Mouse (Mus musculus): ENCODE data around the gene Slc11a2. TPM values are rescaled to one million over a fixed set of nuclear protein-coding genes. Genes with fewer than 3 reads are reported as not detected.
"Not testable (repeated sequence)": the region's sequence is repeated elsewhere in the genome, so short reads cannot be mapped to it uniquely, and the experiment has no call there.

Gene Slc11a2
- total RNA-seq, 2 experiments from 2014 or later: 98.5 to 112 TPM

DNA sequence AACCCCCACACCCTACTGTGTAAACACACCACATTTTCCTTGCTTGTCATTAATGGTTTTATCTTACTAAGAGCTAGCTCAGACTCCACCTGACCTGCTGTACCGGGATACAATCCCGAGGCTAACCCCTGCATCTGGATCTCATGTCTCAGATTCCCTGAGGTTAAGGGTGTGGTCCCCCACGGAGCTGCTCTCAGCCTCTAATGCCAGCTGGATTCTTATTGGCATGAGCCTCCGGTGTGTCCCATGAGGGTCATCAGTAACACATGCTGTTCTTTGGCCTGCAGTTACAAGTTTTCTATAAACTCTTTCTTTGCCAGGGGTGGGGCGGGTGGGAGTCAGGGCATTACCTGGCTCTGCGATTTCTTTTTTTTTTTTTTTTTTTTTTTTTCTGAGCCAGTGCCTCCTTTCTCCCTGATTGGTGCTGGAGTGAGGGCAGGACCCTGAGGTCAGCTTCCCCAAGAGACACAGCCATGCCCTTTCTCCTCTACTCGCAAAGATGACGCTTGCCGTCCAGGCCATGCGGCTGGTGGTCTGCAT lies 72.1 kb downstream of the Slc11a2 start, which contains the start of the genes Methig1 and Mettl7a2:
TSS of gene Methig1 (plus strand) at position 439 of the 540 bp plus-strand sequence.
TSS of gene Mettl7a2 (plus strand) at position 490 of the 540 bp plus-strand sequence.
- no peak for DNase-seq

- no peak for DNase-seq
Measured at GRCm38 (mm10) chr15:100351501-100352060, 73.3 kb downstream of the Slc11a2 start.

- no peak for DNase-seq
Measured at GRCm38 (mm10) chr15:100349496-100349895, 75.4 kb downstream of the Slc11a2 start.

- no peak for DNase-seq
Measured at GRCm38 (mm10) chr15:100346761-100347160, 78.1 kb downstream of the Slc11a2 start.

GRCm38 (mm10) chr15:100345484-100345883 lies 79.4 kb downstream of the Slc11a2 start:
- DNase-seq: peak in 1 of 2 experiments; percentile 27

GRCm38 (mm10) chr15:100341314-100341980 lies 83.4 kb downstream of the Slc11a2 start:
- not testable (repeated sequence) for DNase-seq

Other genes with a start within 250 kb of the Slc11a2 start
- 10 to 100 TPM; 49.1 to 75.3 TPM for gene Atf1, start 197.3 kb downstream of the Slc11a2 start, total RNA-seq (2021)
- gene Tmprss12, start 144.2 kb downstream of the Slc11a2 start, total RNA-seq (2021): not detected
- gene Mettl7a1, start 120.9 kb downstream of the Slc11a2 start, total RNA-seq (2021): 100 to 1,000 TPM in 1 of 2 experiments, 10 to 100 TPM in 1; 85.2 to 126 TPM
- not detected for gene Mettl7a3, start 90.1 kb downstream of the Slc11a2 start, total RNA-seq (2021)
- gene Methig1, start 71.9 kb downstream of the Slc11a2 start, total RNA-seq (2021): under 1 TPM; 0.36 to 0.56 TPM
- gene Mettl7a2, start 71.9 kb downstream of the Slc11a2 start, total RNA-seq (2021): 1 to 10 TPM; 2.0 to 2.2 TPM
- not detected for gene Higd1c, start 60.5 kb downstream of the Slc11a2 start, total RNA-seq (2021)
- not detected for gene Gm5475, start 2.9 kb downstream of the Slc11a2 start, total RNA-seq (2021)
- gene Letmd1, start 44.0 kb upstream of the Slc11a2 start, total RNA-seq (2021): 100 to 1,000 TPM; 138 to 150 TPM
- gene Csrnp2, start 70.4 kb upstream of the Slc11a2 start, total RNA-seq (2021): 1 to 10 TPM; 5.4 to 5.8 TPM
- 10 to 100 TPM; 17.6 to 20.0 TPM for gene Tfcp2, start 126.9 kb upstream of the Slc11a2 start, total RNA-seq (2021)
- gene Pou6f1, start 174.9 kb upstream of the Slc11a2 start, total RNA-seq (2021): 10 to 100 TPM; 12.4 to 15.8 TPM
- 100 to 1,000 TPM; 188 to 248 TPM for gene Dazap2, start 190.3 kb upstream of the Slc11a2 start, total RNA-seq (2021)
- 10 to 100 TPM; 37.5 to 49.6 TPM for gene Smagp, start 211.9 kb upstream of the Slc11a2 start, total RNA-seq (2021)
- gene Bin2, start 244.5 kb upstream of the Slc11a2 start, total RNA-seq (2021): 1 to 10 TPM; 1.8 to 3.2 TPM